Mouse (Mus musculus): ENCODE measurements around the gene Dus2. TPM values are rescaled to one million over a fixed set of nuclear protein-coding genes. Genes with fewer than 3 reads are reported as not detected.

Gene Dus2
- 4.0 TPM for polyA plus RNA-seq (2014; fragmentation: Illumina TruSeq; extraction: RNeasy Lipid Tissue Mini Kit (QIAGEN cat#74804); ENCODE audit: low read depth, low replicate concordance)

DNA sequence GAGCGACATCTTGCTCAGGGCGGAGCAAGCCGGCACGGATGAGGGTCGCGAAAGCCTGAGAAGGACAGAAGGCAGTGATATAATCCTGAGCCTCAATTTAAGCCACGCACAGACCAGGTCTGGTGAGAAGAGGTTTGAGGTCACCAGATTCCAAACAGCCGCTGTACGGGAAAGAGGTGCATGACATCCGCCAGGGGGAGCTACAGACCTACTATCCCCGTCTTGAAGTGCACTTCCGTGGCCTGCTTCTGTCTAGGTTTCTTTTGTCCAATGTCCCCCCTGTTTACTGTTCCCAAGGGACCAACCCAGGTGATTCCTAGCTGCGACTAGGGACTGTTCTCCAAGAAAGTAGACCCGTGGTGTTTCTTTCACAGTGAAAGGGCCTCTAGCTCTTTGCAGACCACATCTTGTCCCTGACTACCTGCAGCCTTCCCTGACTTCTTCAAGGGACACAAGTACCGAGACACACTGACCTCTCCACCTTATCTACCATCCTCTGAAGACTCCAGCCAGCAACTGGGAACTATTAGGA is at the start of gene Dus2:
Dus2 (plus strand) TSS at position 482 of the 532 bp plus-strand sequence.

DNA sequence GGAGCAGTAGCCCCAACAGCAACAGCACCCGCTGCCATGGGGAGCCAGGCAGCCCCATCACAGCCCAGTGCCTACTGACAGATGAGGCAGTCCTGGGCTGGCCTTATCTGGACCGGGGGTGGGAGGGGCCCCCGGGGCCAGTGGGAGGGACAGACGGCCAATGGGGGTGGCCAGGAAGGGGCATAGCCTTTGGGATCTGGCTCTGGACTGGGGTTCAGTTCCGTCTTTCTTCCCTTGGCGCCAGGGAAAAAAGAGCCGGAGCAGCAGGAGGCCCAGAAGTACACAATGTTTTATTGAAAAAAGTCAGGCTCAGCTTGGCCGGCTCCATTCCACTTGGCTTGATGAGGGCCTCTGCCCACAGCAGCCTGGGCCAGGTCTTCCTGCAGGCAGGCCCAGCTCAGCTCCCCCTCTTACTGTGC is 47.8 kb upstream of the Dus2 start, which contains the start of gene Lcat:
Lcat (minus strand) TSS at position 62 of the 419 bp plus-strand sequence.

DNA sequence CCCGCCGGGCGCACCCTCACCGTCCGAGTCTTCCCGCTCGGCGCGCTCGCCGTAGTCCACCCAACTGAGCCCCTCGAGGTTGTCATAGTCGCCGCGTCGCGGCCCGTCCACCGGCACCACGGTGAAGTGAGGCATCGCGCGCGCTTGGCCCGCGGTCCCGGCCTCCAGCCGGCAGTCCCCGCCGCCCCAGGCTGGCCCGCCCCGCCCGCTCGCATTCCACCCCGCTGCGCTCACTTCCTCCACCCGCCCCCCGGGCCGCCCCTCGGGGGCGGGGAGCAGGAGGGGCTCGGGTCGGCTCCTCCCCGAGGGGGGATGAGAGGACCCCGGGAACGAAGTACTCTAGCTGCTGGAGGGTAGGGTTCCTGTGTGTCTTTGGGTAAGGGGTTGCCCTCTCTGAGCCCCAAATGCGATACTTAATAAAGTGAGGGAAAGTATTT is 25.2 kb upstream of the Dus2 start, which contains the start of gene Slc12a4:
Slc12a4 (minus strand) TSS at position 193 of the 437 bp plus-strand sequence.

DNA sequence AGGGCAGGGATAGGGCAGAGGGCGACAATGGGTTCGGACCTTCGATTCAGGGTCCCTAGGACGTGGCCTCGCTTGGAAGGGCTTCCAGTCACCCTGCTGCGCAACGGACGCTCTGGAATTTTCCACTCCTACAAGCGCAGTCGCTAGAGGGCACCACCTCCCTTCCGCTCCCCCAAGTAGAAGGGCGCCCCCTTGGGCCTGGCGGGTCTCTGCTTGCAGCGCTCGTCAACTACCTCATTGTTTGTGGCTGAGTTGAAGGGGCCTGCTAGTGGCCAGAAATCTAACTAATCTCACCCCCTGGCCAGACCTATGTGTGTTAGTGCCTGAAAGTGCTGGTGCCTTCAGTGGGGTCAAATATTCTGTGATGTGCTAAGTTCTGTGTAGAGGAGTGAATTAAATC is 11.8 kb upstream of the Dus2 start, which contains the start of gene Dpep3:
Dpep3 (minus strand) TSS at position 105 of the 400 bp plus-strand sequence.

DNA sequence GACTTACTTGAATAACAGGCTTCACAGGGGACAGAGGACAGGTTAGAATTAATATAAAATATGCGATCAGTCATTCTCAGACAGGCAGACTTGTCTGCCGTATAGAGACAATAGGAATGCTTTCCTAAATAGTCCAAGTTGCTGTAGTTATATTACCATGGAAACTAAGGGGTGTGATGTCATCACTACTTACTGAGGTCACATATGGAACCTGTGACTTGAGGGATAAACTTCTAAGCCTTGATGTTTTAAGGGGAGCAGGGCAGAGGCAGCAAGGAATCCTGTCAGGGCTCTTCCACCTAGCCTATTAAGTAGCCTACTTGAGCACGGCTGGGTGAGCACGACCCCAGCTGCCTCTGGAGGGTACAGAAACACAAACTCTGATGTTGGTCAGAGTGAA is 14.7 kb downstream of the Dus2 start, which contains the start of gene Dpep2nb:
Dpep2nb (minus strand) TSS at position 101 of the 400 bp plus-strand sequence.

DNA sequence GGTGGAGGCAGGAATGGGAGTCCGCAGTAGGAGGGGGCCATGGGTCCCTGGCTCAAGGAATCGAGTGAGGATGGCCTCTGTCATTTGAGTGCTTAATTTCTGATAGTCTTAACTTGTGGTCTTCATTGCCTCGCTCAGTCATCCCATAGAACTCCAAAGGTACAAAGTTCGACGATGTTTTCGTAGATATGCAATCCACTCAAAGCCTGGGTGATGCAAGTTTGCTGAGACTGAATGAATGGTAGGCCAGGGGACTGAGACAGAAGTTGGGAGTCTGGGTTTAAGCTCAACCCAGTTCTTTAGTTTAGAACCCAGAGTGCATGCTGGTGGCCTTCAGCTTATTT is 20.5 kb downstream of the Dus2 start, which contains the start of gene Ddx28:
Ddx28 (minus strand) TSS at position 240 of the 344 bp plus-strand sequence.

DNA sequence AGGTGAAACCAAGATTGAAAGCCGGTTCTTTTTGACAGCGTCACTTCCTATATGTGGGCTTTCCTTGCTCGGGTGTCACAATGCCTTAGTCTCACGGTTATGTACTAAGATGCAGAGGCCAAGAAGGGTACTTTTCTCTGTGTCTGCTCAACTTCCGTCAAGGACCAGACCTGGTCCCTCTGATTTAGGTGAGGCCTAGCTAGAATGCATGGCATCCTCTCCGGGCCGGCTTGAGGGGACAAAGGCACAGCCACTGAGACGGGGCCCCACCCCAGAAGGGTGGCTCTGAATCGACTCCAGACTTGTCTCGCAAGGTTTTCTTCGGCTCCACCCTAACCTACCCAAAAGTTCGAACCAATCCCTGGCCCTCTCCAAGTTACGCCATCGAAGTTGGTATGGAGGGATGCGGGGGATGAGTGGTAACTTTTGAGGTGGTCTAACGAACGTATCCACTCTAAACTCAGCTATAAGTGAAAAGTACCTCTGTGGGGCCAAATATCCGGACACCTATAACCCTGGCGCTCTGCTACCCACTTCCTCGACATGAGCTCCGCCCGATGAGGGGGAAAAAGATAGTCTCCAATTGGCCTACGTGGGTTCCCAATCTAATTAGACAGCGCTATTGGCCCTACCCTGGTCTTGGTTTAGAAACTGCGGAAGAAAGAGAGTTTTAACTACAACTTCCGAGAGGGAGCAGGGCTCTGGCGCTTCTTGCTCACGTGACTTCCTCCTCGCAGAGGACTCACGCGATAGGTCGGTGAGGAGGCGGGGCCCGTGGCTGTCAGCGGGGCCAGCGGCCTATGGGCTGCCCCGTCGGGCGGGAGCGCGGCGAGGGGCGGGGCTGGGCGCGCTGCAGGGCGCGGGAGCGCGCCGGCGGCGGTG is 67.8 kb downstream of the Dus2 start, which contains the start of gene Nfatc3:
Nfatc3 (plus strand) TSS at position 110 of the 882 bp plus-strand sequence.

Other genes with a start within 250 kb of the Dus2 start
- 0.24 TPM for gene Gfod2, start 232.7 kb upstream of the Dus2 start, polyA plus RNA-seq (2014; fragmentation: Illumina TruSeq; extraction: RNeasy Lipid Tissue Mini Kit (QIAGEN cat#74804); ENCODE audit: low read depth, low replicate concordance)
- gene Ranbp10, start 164.0 kb upstream of the Dus2 start, polyA plus RNA-seq (2014; fragmentation: Illumina TruSeq; extraction: RNeasy Lipid Tissue Mini Kit (QIAGEN cat#74804); ENCODE audit: low read depth, low replicate concordance) = 11.3 TPM
- 174 TPM for gene Tsnaxip1, start 163.6 kb upstream of the Dus2 start, polyA plus RNA-seq (2014; fragmentation: Illumina TruSeq; extraction: RNeasy Lipid Tissue Mini Kit (QIAGEN cat#74804); ENCODE audit: low read depth, low replicate concordance)
- gene Cenpt, start 138.1 kb upstream of the Dus2 start, polyA plus RNA-seq (2014; fragmentation: Illumina TruSeq; extraction: RNeasy Lipid Tissue Mini Kit (QIAGEN cat#74804); ENCODE audit: low read depth, low replicate concordance) = 1.8 TPM
- gene Thap11, start 136.2 kb upstream of the Dus2 start, polyA plus RNA-seq (2014; fragmentation: Illumina TruSeq; extraction: RNeasy Lipid Tissue Mini Kit (QIAGEN cat#74804); ENCODE audit: low read depth, low replicate concordance) = 5.0 TPM
- 31.1 TPM for gene Nutf2, start 130.8 kb upstream of the Dus2 start, polyA plus RNA-seq (2014; fragmentation: Illumina TruSeq; extraction: RNeasy Lipid Tissue Mini Kit (QIAGEN cat#74804); ENCODE audit: low read depth, low replicate concordance)
- gene Edc4, start 110.5 kb upstream of the Dus2 start, polyA plus RNA-seq (2014; fragmentation: Illumina TruSeq; extraction: RNeasy Lipid Tissue Mini Kit (QIAGEN cat#74804); ENCODE audit: low read depth, low replicate concordance) = 10.5 TPM
- gene Nrn1l, start 97.8 kb upstream of the Dus2 start, polyA plus RNA-seq (2014; fragmentation: Illumina TruSeq; extraction: RNeasy Lipid Tissue Mini Kit (QIAGEN cat#74804); ENCODE audit: low read depth, low replicate concordance) = not detected
- gene Pskh1, start 90.9 kb upstream of the Dus2 start, polyA plus RNA-seq (2014; fragmentation: Illumina TruSeq; extraction: RNeasy Lipid Tissue Mini Kit (QIAGEN cat#74804); ENCODE audit: low read depth, low replicate concordance) = 2.4 TPM
- not detected for gene Ctrl, start 57.5 kb upstream of the Dus2 start, polyA plus RNA-seq (2014; fragmentation: Illumina TruSeq; extraction: RNeasy Lipid Tissue Mini Kit (QIAGEN cat#74804); ENCODE audit: low read depth, low replicate concordance)
- gene Psmb10, start 52.9 kb upstream of the Dus2 start, polyA plus RNA-seq (2014; fragmentation: Illumina TruSeq; extraction: RNeasy Lipid Tissue Mini Kit (QIAGEN cat#74804); ENCODE audit: low read depth, low replicate concordance) = 0.31 TPM
- gene Lcat, start 48.0 kb upstream of the Dus2 start, polyA plus RNA-seq (2014; fragmentation: Illumina TruSeq; extraction: RNeasy Lipid Tissue Mini Kit (QIAGEN cat#74804); ENCODE audit: low read depth, low replicate concordance) = 0.31 TPM
- gene Slc12a4, start 25.2 kb upstream of the Dus2 start, polyA plus RNA-seq (2014; fragmentation: Illumina TruSeq; extraction: RNeasy Lipid Tissue Mini Kit (QIAGEN cat#74804); ENCODE audit: low read depth, low replicate concordance) = 0.39 TPM
- gene Dpep3, start 11.9 kb upstream of the Dus2 start, polyA plus RNA-seq (2014; fragmentation: Illumina TruSeq; extraction: RNeasy Lipid Tissue Mini Kit (QIAGEN cat#74804); ENCODE audit: low read depth, low replicate concordance) = 48.5 TPM
- gene Dpep2nb, start 14.6 kb downstream of the Dus2 start, polyA plus RNA-seq (2014; fragmentation: Illumina TruSeq; extraction: RNeasy Lipid Tissue Mini Kit (QIAGEN cat#74804); ENCODE audit: low read depth, low replicate concordance) = 0.52 TPM
- 2.8 TPM for gene Ddx28, start 20.5 kb downstream of the Dus2 start, polyA plus RNA-seq (2014; fragmentation: Illumina TruSeq; extraction: RNeasy Lipid Tissue Mini Kit (QIAGEN cat#74804); ENCODE audit: low read depth, low replicate concordance)
- 30.0 TPM for gene Nfatc3, start 67.5 kb downstream of the Dus2 start, polyA plus RNA-seq (2014; fragmentation: Illumina TruSeq; extraction: RNeasy Lipid Tissue Mini Kit (QIAGEN cat#74804); ENCODE audit: low read depth, low replicate concordance)
- gene Esrp2, start 145.6 kb downstream of the Dus2 start, polyA plus RNA-seq (2014; fragmentation: Illumina TruSeq; extraction: RNeasy Lipid Tissue Mini Kit (QIAGEN cat#74804); ENCODE audit: low read depth, low replicate concordance) = 0.14 TPM
- gene Pla2g15, start 159.1 kb downstream of the Dus2 start, polyA plus RNA-seq (2014; fragmentation: Illumina TruSeq; extraction: RNeasy Lipid Tissue Mini Kit (QIAGEN cat#74804); ENCODE audit: low read depth, low replicate concordance) = 0.71 TPM
- 30.8 TPM for gene Slc7a6, start 177.5 kb downstream of the Dus2 start, polyA plus RNA-seq (2014; fragmentation: Illumina TruSeq; extraction: RNeasy Lipid Tissue Mini Kit (QIAGEN cat#74804); ENCODE audit: low read depth, low replicate concordance)
- 39.0 TPM for gene Slc7a6os, start 219.6 kb downstream of the Dus2 start, polyA plus RNA-seq (2014; fragmentation: Illumina TruSeq; extraction: RNeasy Lipid Tissue Mini Kit (QIAGEN cat#74804); ENCODE audit: low read depth, low replicate concordance)
- gene Prmt7, start 219.6 kb downstream of the Dus2 start, polyA plus RNA-seq (2014; fragmentation: Illumina TruSeq; extraction: RNeasy Lipid Tissue Mini Kit (QIAGEN cat#74804); ENCODE audit: low read depth, low replicate concordance) = 36.2 TPM

All from testis, adult 10 weeks (tissue).